Mouse (Mus musculus): ENCODE measurements around the gene Dnajc3. TPM values are rescaled to one million over a fixed set of nuclear protein-coding genes. Genes with fewer than 3 reads are reported as not detected.

Dnajc3 gene
- polyA plus RNA-seq, 1 experiment from 2014 or later, result 49.5 TPM

GRCm38 (mm10) chr14:118934686-118935085 lies 3.1 kb upstream of the Dnajc3 start:
- no peak for DNase-seq (ENCODE audit: low spot score)
- WGBS, result 82% methylated on average over 9 of the region's 9 CpGs
- ATAC-seq (ENCODE audit: low FRiP score, low TSS enrichment), result no peak
- Histone ChIP-seq H3K9ac (ENCODE audit: low read length) (no peak overlapping the region), H3K27me3 (ENCODE audit: control insufficient read depth, insufficient read depth, low read length) (no peaks in the 10 kb centered on the region), H3K27ac (replicated peaks) (no peak overlapping the region), H3K36me3 (ENCODE audit: control insufficient read depth, insufficient read depth, low read length) (no peaks in the 10 kb centered on the region), H3K4me1 (replicated peaks; ENCODE audit: control insufficient read depth, insufficient read depth) (peaks cover 3% of the 10 kb centered on the region; the same call in 1 of the 2 replicates), H3K4me2 (replicated peaks; ENCODE audit: low read depth) (no peak overlapping the region), H3K9me3 (ENCODE audit: control insufficient read depth, low read length) (no peaks in the 10 kb centered on the region), H3K4me3 (ENCODE audit: low read depth, low read length) (no peak overlapping the region)
- TF ChIP-seq EP300 (optimal IDR thresholded peaks at IDR 0.05) (no peak), CTCF (IDR thresholded peaks at IDR 0.05; ENCODE audit: low read depth) (no peak)

GRCm38 (mm10) chr14:118936236-118936635 lies 1.5 kb upstream of the Dnajc3 start:
- Histone ChIP-seq H3K9me3 (ENCODE audit: control insufficient read depth, low read length) (no peaks in the 10 kb centered on the region), H3K27ac (replicated peaks) (no peak overlapping the region), H3K27me3 (ENCODE audit: control insufficient read depth, insufficient read depth, low read length) (no peaks in the 10 kb centered on the region), H3K4me3 (ENCODE audit: low read depth, low read length) (no peak overlapping the region), H3K4me2 (replicated peaks; ENCODE audit: low read depth) (no peak overlapping the region), H3K36me3 (ENCODE audit: control insufficient read depth, insufficient read depth, low read length) (no peaks in the 10 kb centered on the region), H3K4me1 (replicated peaks; ENCODE audit: control insufficient read depth, insufficient read depth) (peaks cover 3% of the 10 kb centered on the region; the same call in 1 of the 2 replicates), H3K9ac (ENCODE audit: low read length) (no peak overlapping the region)
- 60% methylated on average over 3 of the region's 3 CpGs for WGBS
- ATAC-seq (ENCODE audit: low FRiP score, low TSS enrichment) (no peak), DNase-seq (ENCODE audit: low spot score) (no peak)
- TF ChIP-seq CTCF (IDR thresholded peaks at IDR 0.05; ENCODE audit: low read depth), result no peak
- TF ChIP-seq EP300 (optimal IDR thresholded peaks at IDR 0.05), result no peak

- DNase-seq (ENCODE audit: low spot score) (no peak), ATAC-seq (ENCODE audit: low FRiP score, low TSS enrichment) (no peak)
- H3K4me1 ChIP-seq (replicated peaks; ENCODE audit: control insufficient read depth, insufficient read depth), result peaks cover 4% of the 10 kb centered on the region
- TF ChIP-seq EP300 (optimal IDR thresholded peaks at IDR 0.05) (no peak), CTCF (IDR thresholded peaks at IDR 0.05; ENCODE audit: low read depth) (no peak)
- H3K36me3 ChIP-seq (ENCODE audit: control insufficient read depth, insufficient read depth, low read length), result no peaks in the 10 kb centered on the region
- peak overlapping the region; percentile 75 for H3K4me2 ChIP-seq (replicated peaks; ENCODE audit: low read depth)
- H3K9me3 ChIP-seq (ENCODE audit: control insufficient read depth, low read length), result no peaks in the 10 kb centered on the region
- peak overlapping the region; percentile 70 for H3K9ac ChIP-seq (ENCODE audit: low read length)
- H3K27me3 ChIP-seq (ENCODE audit: control insufficient read depth, insufficient read depth, low read length), result no peaks in the 10 kb centered on the region
- H3K4me3 ChIP-seq (ENCODE audit: low read depth, low read length), result peak overlapping the region; percentile 99
- H3K27ac ChIP-seq (replicated peaks), result peak overlapping the region; percentile 86; the same call in 1 of the 2 replicates
- WGBS, result 38% methylated on average over 4 of the region's 4 CpGs
Measured at GRCm38 (mm10) chr14:118936952-118937351, 824 bp upstream of the Dnajc3 start.

DNA sequence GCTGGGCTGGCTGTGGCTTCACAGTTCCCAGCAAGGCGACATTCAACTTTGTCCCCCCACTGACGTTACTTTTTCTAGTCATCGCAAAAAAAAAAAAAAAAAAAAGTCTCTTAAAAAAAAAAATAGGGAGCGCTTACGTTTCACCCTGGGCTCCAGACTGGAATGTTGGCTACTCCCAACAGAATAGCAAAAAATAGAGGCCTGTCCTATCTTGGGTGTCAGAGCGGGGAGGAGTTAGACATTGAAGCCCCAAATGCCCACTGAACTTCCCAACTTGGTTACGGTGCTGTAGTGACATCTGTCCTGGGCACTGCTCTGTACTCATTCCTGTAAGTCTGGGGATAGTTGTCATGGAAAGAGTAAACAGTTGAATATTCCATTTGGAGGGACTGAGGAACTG lies 775 bp downstream of the Dnajc3 start:
- peak overlapping the region; percentile 99 for H3K4me3 ChIP-seq (ENCODE audit: low read depth, low read length)
- H3K4me2 ChIP-seq (replicated peaks; ENCODE audit: low read depth), result peak overlapping the region; percentile 66
- no peaks in the 10 kb centered on the region for H3K9me3 ChIP-seq (ENCODE audit: control insufficient read depth, low read length)
- DNase-seq (ENCODE audit: low spot score) (no peak), ATAC-seq (ENCODE audit: low FRiP score, low TSS enrichment) (no peak)
- no peaks in the 10 kb centered on the region for H3K27me3 ChIP-seq (ENCODE audit: control insufficient read depth, insufficient read depth, low read length)
- H3K9ac ChIP-seq (ENCODE audit: low read length), result peak overlapping the region; percentile 100
- H3K27ac ChIP-seq (replicated peaks), result peak overlapping the region; percentile 98
- no peaks in the 10 kb centered on the region; the same call in 1 of the 2 replicates for H3K36me3 ChIP-seq (ENCODE audit: control insufficient read depth, insufficient read depth, low read length)
- WGBS, result 0% methylated on average over 7 of the region's 7 CpGs
- TF ChIP-seq CTCF (IDR thresholded peaks at IDR 0.05; ENCODE audit: low read depth), result no peak
- peaks cover 6% of the 10 kb centered on the region for H3K4me1 ChIP-seq (replicated peaks; ENCODE audit: control insufficient read depth, insufficient read depth)

GRCm38 (mm10) chr14:118940796-118941495 lies 3.2 kb downstream of the Dnajc3 start:
- no peak overlapping the region for H3K9ac ChIP-seq (ENCODE audit: low read length)
- H3K4me3 ChIP-seq (ENCODE audit: low read depth, low read length), result no peak overlapping the region
- H3K4me2 ChIP-seq (replicated peaks; ENCODE audit: low read depth), result no peak overlapping the region
- H3K27me3 ChIP-seq (ENCODE audit: control insufficient read depth, insufficient read depth, low read length), result no peaks in the 10 kb centered on the region
- H3K4me1 ChIP-seq (replicated peaks; ENCODE audit: control insufficient read depth, insufficient read depth), result peaks cover 6% of the 10 kb centered on the region
- WGBS, result 82% methylated on average over 4 of the region's 4 CpGs
- DNase-seq (ENCODE audit: low spot score) (no peak), ATAC-seq (ENCODE audit: low FRiP score, low TSS enrichment) (no peak)
- TF ChIP-seq CTCF (IDR thresholded peaks at IDR 0.05; ENCODE audit: low read depth) (no peak), EP300 (optimal IDR thresholded peaks at IDR 0.05) (no peak)
- no peak overlapping the region for H3K27ac ChIP-seq (replicated peaks)
- H3K9me3 ChIP-seq (ENCODE audit: control insufficient read depth, low read length), result no peaks in the 10 kb centered on the region
- H3K36me3 ChIP-seq (ENCODE audit: control insufficient read depth, insufficient read depth, low read length), result no peaks in the 10 kb centered on the region; the same call in 1 of the 2 replicates

GRCm38 (mm10) chr14:118942076-118942475 lies 4.3 kb downstream of the Dnajc3 start:
- peak overlapping the region; percentile 35; the same call in 1 of the 2 replicates for H3K27ac ChIP-seq (replicated peaks)
- no peak for TF ChIP-seq EP300 (optimal IDR thresholded peaks at IDR 0.05)
- TF ChIP-seq CTCF (IDR thresholded peaks at IDR 0.05; ENCODE audit: low read depth), result no peak
- no peaks in the 10 kb centered on the region; the same call in 1 of the 2 replicates for H3K36me3 ChIP-seq (ENCODE audit: control insufficient read depth, insufficient read depth, low read length)
- H3K4me3 ChIP-seq (ENCODE audit: low read depth, low read length), result no peak overlapping the region
- H3K4me2 ChIP-seq (replicated peaks; ENCODE audit: low read depth), result no peak overlapping the region
- no peak overlapping the region for H3K9ac ChIP-seq (ENCODE audit: low read length)
- 56% methylated on average over 12 of the region's 12 CpGs for WGBS
- DNase-seq (ENCODE audit: low spot score), result no peak
- H3K9me3 ChIP-seq (ENCODE audit: control insufficient read depth, low read length), result no peaks in the 10 kb centered on the region
- no peaks in the 10 kb centered on the region for H3K27me3 ChIP-seq (ENCODE audit: control insufficient read depth, insufficient read depth, low read length)
- no peak for ATAC-seq (ENCODE audit: low FRiP score, low TSS enrichment)
- peaks cover 6% of the 10 kb centered on the region for H3K4me1 ChIP-seq (replicated peaks; ENCODE audit: control insufficient read depth, insufficient read depth)

Data from stomach, postnatal 0 days (tissue).